Mouse (Mus musculus) small intestine, adult 2 months (tissue): Measurements from ENCODE around the gene Thap2.

Experiments
- CTCF ChIP-seq: fragments of 200-500 bp; IDR thresholded peaks from 2 replicates; pipeline ENCODE4 v1.5.1; 2012; ENCODE audit warnings: low read depth, mild to moderate bottlenecking, control low read depth, inconsistent platforms, low read length, moderate library complexity, mixed read lengths; ENCODE audit not compliant: insufficient replicate concordance, insufficient read length; ENCODE audit errors: extremely low read depth
- POLR2A ChIP-seq: fragments of 200-500 bp; IDR thresholded peaks from 2 replicates; pipeline ENCODE4 v1.6.1; 2012; ENCODE audit warnings: low read depth, mild to moderate bottlenecking, control low read depth, inconsistent platforms, low read length, moderate library complexity

DNA sequence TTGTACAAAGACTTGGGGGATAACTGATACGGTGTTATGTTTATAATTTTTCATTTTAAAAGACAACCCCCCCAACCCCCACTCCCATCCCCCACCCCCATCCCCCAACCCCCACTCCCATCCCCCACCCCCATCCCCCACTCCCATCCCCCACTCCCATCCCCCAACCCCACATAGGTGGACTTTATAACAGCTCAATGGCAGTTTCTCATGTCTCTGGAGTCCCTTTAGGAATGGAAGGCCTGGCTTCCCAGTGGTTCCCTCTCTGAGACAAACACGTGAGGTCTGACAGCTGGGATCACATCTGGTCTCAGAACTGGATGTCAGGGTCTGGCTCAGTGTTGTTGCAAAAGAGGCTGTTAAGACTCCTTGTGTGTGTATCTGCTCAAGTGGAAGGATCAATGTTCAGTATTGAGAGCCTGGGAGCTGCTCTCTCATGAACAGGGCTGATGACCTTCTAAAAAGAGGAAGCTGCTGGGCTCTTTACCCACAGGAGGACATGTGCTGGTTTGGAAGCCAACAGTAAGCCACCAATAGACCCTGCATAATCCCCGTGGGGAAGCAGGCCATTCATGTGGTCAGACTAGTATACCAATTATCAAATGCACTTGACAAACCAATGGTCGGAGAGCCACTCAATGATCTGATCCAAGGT lies 41.3 kb downstream of the Thap2 start:
- no peak for TF ChIP-seq CTCF
- no peak for TF ChIP-seq POLR2A
